Comparison of ENCODE assay signal across 8 mouse cellular contexts in genomic region chr6:125071896-125072279, GRCm38 (mm10). TPM values are rescaled to one million over a fixed set of nuclear protein-coding genes. Genes with fewer than 3 reads are reported as not detected.
DNase-seq lines count a peak whose midpoint lies in the region; ATAC-seq and TF ChIP-seq lines count a peak whose summit lies in the region.

No protein-coding gene starts in this region.

- H3K4me2 ChIP-seq in kidney, embryonic 15.5 days = no peak overlapping the region
- H3K4me2 ChIP-seq in hindbrain, embryonic 14.5 days (replicated peaks) = no peak overlapping the region
- peak overlapping the region; percentile 61 for H3K4me2 ChIP-seq in liver, embryonic 13.5 days
- no peak overlapping the region for H3K4me2 ChIP-seq in stomach, embryonic 14.5 days (replicated peaks; ENCODE audit: low read depth, low read length)

- H3K9ac ChIP-seq in kidney, embryonic 15.5 days = no peak overlapping the region
- peak overlapping the region; percentile 28; the same call in 1 of the 2 replicates for H3K9ac ChIP-seq in hindbrain, embryonic 14.5 days
- H3K9ac ChIP-seq in liver, embryonic 13.5 days = peak overlapping the region; percentile 57
- no peak overlapping the region for H3K9ac ChIP-seq in stomach, embryonic 14.5 days (replicated peaks; ENCODE audit: low read depth, low read length)

- no peaks in the 10 kb centered on the region for H3K27me3 ChIP-seq in kidney, embryonic 15.5 days
- peaks cover 5% of the 10 kb centered on the region; the same call in 1 of the 2 replicates for H3K27me3 ChIP-seq in G1E (ENCODE audit: insufficient read depth, low read length)
- no peaks in the 10 kb centered on the region for H3K27me3 ChIP-seq in hindbrain, embryonic 14.5 days (ENCODE audit: control insufficient read depth, insufficient read depth, low read length)
- H3K27me3 ChIP-seq in liver, embryonic 13.5 days = no peaks in the 10 kb centered on the region
- H3K27me3 ChIP-seq in stomach, embryonic 14.5 days (ENCODE audit: control insufficient read depth, insufficient read depth, low read length) = no peaks in the 10 kb centered on the region

- peak overlapping the region; percentile 70 for H3K27ac ChIP-seq in kidney, embryonic 15.5 days
- H3K27ac ChIP-seq in hindbrain, embryonic 14.5 days = peak overlapping the region; percentile 87
- peak overlapping the region; percentile 85 for H3K27ac ChIP-seq in liver, embryonic 13.5 days
- peak overlapping the region; percentile 61; the same call in 1 of the 2 replicates for H3K27ac ChIP-seq in stomach, embryonic 14.5 days (ENCODE audit: low read length)

- no peak for TF ChIP-seq POLR2A in lung, adult 2 months (IDR thresholded peaks at IDR 0.05; ENCODE audit: borderline replicate concordance, extremely low read depth, low read depth, low read length)

- TF ChIP-seq CTCF in G1E (IDR thresholded peaks at IDR 0.05; ENCODE audit: low read depth, low read length) = no peak
- no peak for TF ChIP-seq CTCF in lung, adult 2 months (IDR thresholded peaks at IDR 0.05; ENCODE audit: insufficient read depth, low read length)

- H3K4me3 ChIP-seq in kidney, embryonic 15.5 days (replicated peaks) = no peak overlapping the region
- H3K4me3 ChIP-seq in G1E (ENCODE audit: low read depth, low read length) = peak overlapping the region; percentile 69; the same call in 1 of the 2 replicates
- no peak overlapping the region for H3K4me3 ChIP-seq in hindbrain, embryonic 14.5 days (replicated peaks; ENCODE audit: low read length)
- H3K4me3 ChIP-seq in liver, embryonic 13.5 days (replicated peaks) = peak overlapping the region; percentile 43
- no peak overlapping the region for H3K4me3 ChIP-seq in stomach, embryonic 14.5 days (ENCODE audit: low read depth, low read length)
- H3K4me3 ChIP-seq in lung, adult 2 months (replicated peaks; ENCODE audit: extremely low read depth, low read depth, low read length) = no peak overlapping the region

- no peaks in the 10 kb centered on the region for H3K36me3 ChIP-seq in kidney, embryonic 15.5 days
- H3K36me3 ChIP-seq in G1E (replicated peaks) = no peaks in the 10 kb centered on the region
- H3K36me3 ChIP-seq in hindbrain, embryonic 14.5 days (replicated peaks; ENCODE audit: control insufficient read depth, insufficient read depth) = no peaks in the 10 kb centered on the region
- no peaks in the 10 kb centered on the region for H3K36me3 ChIP-seq in liver, embryonic 13.5 days
- no peaks in the 10 kb centered on the region for H3K36me3 ChIP-seq in stomach, embryonic 14.5 days (ENCODE audit: control insufficient read depth, insufficient read depth, low read length)

- peak; percentile 52; the same call in 1 of the 2 replicates for ATAC-seq in kidney, embryonic 15.5 days (replicated peaks; ENCODE audit: low FRiP score)
- 0 out of 2 replicates have a peak, but pooled peaks have one; percentile 6 for ATAC-seq in G1E (ENCODE audit: extremely low read depth, insufficient number of reproducible peaks, low FRiP score, poor library complexity, severe bottlenecking)
- peak; percentile 82 for ATAC-seq in hindbrain, embryonic 14.5 days (ENCODE audit: low FRiP score)
- no peak for ATAC-seq in liver, embryonic 13.5 days (ENCODE audit: low read depth)
- peak; percentile 48; the same call in 1 of the 2 replicates for ATAC-seq in stomach, embryonic 14.5 days (ENCODE audit: insufficient number of reproducible peaks, insufficient read depth, low FRiP score, low read depth)

- no peak for DNase-seq in kidney, adult 8-10 months
- no peak for DNase-seq in G1E (ENCODE audit: low spot score)
- DNase-seq in cerebellum, adult 9-11 months = peak; percentile 90
- peak; percentile 81 for DNase-seq in hindbrain, embryonic 14.5 days (ENCODE audit: low spot score)
- DNase-seq in liver, embryonic 13.5 days = no peak
- DNase-seq in lung, adult 2 months = no peak

- 0 out of 2 replicates have a peak, but pooled peaks cover 4% of the 10 kb centered on the region for H3K4me1 ChIP-seq in kidney, embryonic 15.5 days
- peaks cover 67% of the 10 kb centered on the region for H3K4me1 ChIP-seq in G1E (ENCODE audit: insufficient read depth, low read depth, low read length)
- peaks cover 10% of the 10 kb centered on the region for H3K4me1 ChIP-seq in hindbrain, embryonic 14.5 days (replicated peaks; ENCODE audit: control insufficient read depth, insufficient read depth, low read length)
- H3K4me1 ChIP-seq in liver, embryonic 13.5 days (replicated peaks) = peaks cover 49% of the 10 kb centered on the region
- H3K4me1 ChIP-seq in stomach, embryonic 14.5 days (ENCODE audit: control insufficient read depth, insufficient read depth, low read length) = no peaks in the 10 kb centered on the region
- no peaks in the 10 kb centered on the region for H3K4me1 ChIP-seq in lung, adult 2 months (ENCODE audit: control insufficient read depth, insufficient read depth, low read length)

- 22% methylated on average over 2 of the region's 2 CpGs for WGBS in kidney, embryonic 15.5 days
- WGBS in hindbrain, embryonic 14.5 days = 19% methylated on average over 2 of the region's 2 CpGs
- WGBS in liver, embryonic 13.5 days (ENCODE audit: insufficient replicate concordance) = 20% methylated on average over 2 of the region's 2 CpGs
- WGBS in stomach, embryonic 14.5 days = 16% methylated on average over 2 of the region's 2 CpGs
- WGBS in lung, adult 2 months = 14% methylated on average over 2 of the region's 2 CpGs

- no peaks in the 10 kb centered on the region for H3K9me3 ChIP-seq in kidney, embryonic 15.5 days (replicated peaks)
- no peaks in the 10 kb centered on the region for H3K9me3 ChIP-seq in G1E (replicated peaks)
- H3K9me3 ChIP-seq in hindbrain, embryonic 14.5 days (ENCODE audit: control insufficient read depth, low read length) = no peaks in the 10 kb centered on the region
- no peaks in the 10 kb centered on the region for H3K9me3 ChIP-seq in liver, embryonic 13.5 days (replicated peaks)
- H3K9me3 ChIP-seq in stomach, embryonic 14.5 days (ENCODE audit: control insufficient read depth, low read depth, low read length) = no peaks in the 10 kb centered on the region

RNA-seq across cellular contexts. Expression of gene Lpar5, which starts 4.2 kb away (rescaled TPM):
- 0.33 and 0.55 TPM in 2 replicates for polyA plus RNA-seq in kidney, embryonic 15.5 days (2015; fragmentation: Nextera tagmentation; extraction: Ambion mirVana)
- total RNA-seq in G1E (2014; fragmentation: Nextera tagmentation) (0.83 and 2.3 TPM in 2 replicates), G1E (2017) (2.4 and 2.6 TPM in 2 replicates)
- 0.83 and 1.4 TPM in 2 replicates for polyA plus RNA-seq in G1E (2012)
- 0.50 and 0.51 TPM in 2 replicates for polyA plus RNA-seq in hindbrain, embryonic 14.5 days (2014; fragmentation: Nextera tagmentation; extraction: Ambion mirVana)
- polyA plus RNA-seq in liver, embryonic 13.5 days (2015; fragmentation: Nextera tagmentation; extraction: Ambion mirVana) = 1.6 and 2.1 TPM in 2 replicates
- 1.2 and 2.1 TPM in 2 replicates for polyA plus RNA-seq in stomach, embryonic 14.5 days (2014; fragmentation: Nextera tagmentation; extraction: Ambion mirVana)
- polyA plus RNA-seq in lung, adult 2 months (2012; rRNA removed) = 6.5 and 13.9 TPM in 2 replicates

RNA-seq across cellular contexts. Expression of gene Acrbp, which starts 22.4 kb away (rescaled TPM):
- 14.4 and 15.4 TPM in 2 replicates for polyA plus RNA-seq in kidney, embryonic 15.5 days (2015; fragmentation: Nextera tagmentation; extraction: Ambion mirVana)
- total RNA-seq in G1E (2014; fragmentation: Nextera tagmentation) = 11.8 and 16.1 TPM in 2 replicates
- 4.7 and 8.1 TPM in 2 replicates for total RNA-seq in G1E (2017)
- polyA plus RNA-seq in G1E (2012) = 6.4 and 9.4 TPM in 2 replicates
- polyA plus RNA-seq in hindbrain, embryonic 14.5 days (2014; fragmentation: Nextera tagmentation; extraction: Ambion mirVana) = 17.1 and 18.7 TPM in 2 replicates
- 1.6 and 2.2 TPM in 2 replicates for polyA plus RNA-seq in liver, embryonic 13.5 days (2015; fragmentation: Nextera tagmentation; extraction: Ambion mirVana)
- polyA plus RNA-seq in stomach, embryonic 14.5 days (2014; fragmentation: Nextera tagmentation; extraction: Ambion mirVana) = 15.8 and 18.6 TPM in 2 replicates
- polyA plus RNA-seq in lung, adult 2 months (2012; rRNA removed) = 23.7 TPM in 2 replicates

RNA-seq across cellular contexts. Expression of gene Chd4, which starts 23.9 kb away (rescaled TPM):
- polyA plus RNA-seq in kidney, embryonic 15.5 days (2015; fragmentation: Nextera tagmentation; extraction: Ambion mirVana) = 99.2 and 100 TPM in 2 replicates
- 235 and 241 TPM in 2 replicates for total RNA-seq in G1E (2014; fragmentation: Nextera tagmentation)
- 326 and 362 TPM in 2 replicates for total RNA-seq in G1E (2017)
- polyA plus RNA-seq in G1E (2012) = 188 and 219 TPM in 2 replicates
- polyA plus RNA-seq in hindbrain, embryonic 14.5 days (2014; fragmentation: Nextera tagmentation; extraction: Ambion mirVana) = 68.5 and 78.0 TPM in 2 replicates
- 29.2 and 30.0 TPM in 2 replicates for polyA plus RNA-seq in liver, embryonic 13.5 days (2015; fragmentation: Nextera tagmentation; extraction: Ambion mirVana)
- polyA plus RNA-seq in stomach, embryonic 14.5 days (2014; fragmentation: Nextera tagmentation; extraction: Ambion mirVana) = 70.9 and 78.7 TPM in 2 replicates
- 108 and 129 TPM in 2 replicates for polyA plus RNA-seq in lung, adult 2 months (2012; rRNA removed)

RNA-seq across cellular contexts. Expression of gene Ing4, which starts 32.3 kb away (rescaled TPM):
- 135 and 138 TPM in 2 replicates for polyA plus RNA-seq in kidney, embryonic 15.5 days (2015; fragmentation: Nextera tagmentation; extraction: Ambion mirVana)
- 36.2 and 37.5 TPM in 2 replicates for total RNA-seq in G1E (2014; fragmentation: Nextera tagmentation)
- 99.6 and 118 TPM in 2 replicates for total RNA-seq in G1E (2017)
- 14.3 and 14.6 TPM in 2 replicates for polyA plus RNA-seq in G1E (2012)
- 112 and 113 TPM in 2 replicates for polyA plus RNA-seq in hindbrain, embryonic 14.5 days (2014; fragmentation: Nextera tagmentation; extraction: Ambion mirVana)
- polyA plus RNA-seq in liver, embryonic 13.5 days (2015; fragmentation: Nextera tagmentation; extraction: Ambion mirVana) = 28.6 and 31.8 TPM in 2 replicates
- 118 and 119 TPM in 2 replicates for polyA plus RNA-seq in stomach, embryonic 14.5 days (2014; fragmentation: Nextera tagmentation; extraction: Ambion mirVana)
- 30.3 and 50.5 TPM in 2 replicates for polyA plus RNA-seq in lung, adult 2 months (2012; rRNA removed)

RNA-seq across cellular contexts. Expression of gene Nop2, which starts 59.8 kb away (rescaled TPM):
- 65.0 and 69.0 TPM in 2 replicates for polyA plus RNA-seq in kidney, embryonic 15.5 days (2015; fragmentation: Nextera tagmentation; extraction: Ambion mirVana)
- 56.9 and 61.0 TPM in 2 replicates for total RNA-seq in G1E (2014; fragmentation: Nextera tagmentation)
- 87.7 and 89.2 TPM in 2 replicates for total RNA-seq in G1E (2017)
- polyA plus RNA-seq in G1E (2012) = 53.4 and 90.0 TPM in 2 replicates
- polyA plus RNA-seq in hindbrain, embryonic 14.5 days (2014; fragmentation: Nextera tagmentation; extraction: Ambion mirVana) = 40.3 and 48.4 TPM in 2 replicates
- 60.6 and 65.5 TPM in 2 replicates for polyA plus RNA-seq in liver, embryonic 13.5 days (2015; fragmentation: Nextera tagmentation; extraction: Ambion mirVana)
- polyA plus RNA-seq in stomach, embryonic 14.5 days (2014; fragmentation: Nextera tagmentation; extraction: Ambion mirVana) = 52.3 and 55.4 TPM in 2 replicates
- polyA plus RNA-seq in lung, adult 2 months (2012; rRNA removed) = 10.1 and 13.6 TPM in 2 replicates

Comparison
In these comparisons a context has a peak if more than half of its experiments do, and no peak if none do; other contexts are left out.
1. H3K4me3 ChIP-seq: peak in G1E (single experiment) and liver, embryonic 13.5 days (single experiment); none in kidney, embryonic 15.5 days (single experiment), hindbrain, embryonic 14.5 days (single experiment), stomach, embryonic 14.5 days (single experiment) and lung, adult 2 months (single experiment).
2. H3K9ac ChIP-seq: peak in hindbrain, embryonic 14.5 days (single experiment) and liver, embryonic 13.5 days (single experiment); none in kidney, embryonic 15.5 days (single experiment) and stomach, embryonic 14.5 days (single experiment).
3. DNase-seq: peak in cerebellum, adult 9-11 months (single experiment) and hindbrain, embryonic 14.5 days (single experiment); none in kidney, adult 8-10 months (0 of 2), G1E (single experiment), liver, embryonic 13.5 days (single experiment) and lung, adult 2 months (single experiment).
4. Peak in every context shown above with its lines, with median percentiles within 50 percentile points of each other: H3K27ac ChIP-seq.